Comparison of ENCODE assay signal across 28 mouse cellular contexts in genomic region chr2:93963802-93964201, GRCm38 (mm10). TPM values are rescaled to one million over a fixed set of nuclear protein-coding genes. Genes with fewer than 3 reads are reported as not detected.
DNase-seq lines count a peak whose midpoint lies in the region; ATAC-seq and TF ChIP-seq lines count a peak whose summit lies in the region.
"Had no signal": no experiment of that assay in that cellular context is flagged by ENCODE, and none has a peak within 500 bp of the region (broad histone marks: within the 10 kb centered on the region; RNA-seq: fewer than 3 reads in every experiment).

No protein-coding gene starts in this region.

- no peak overlapping the region for H3K4me2 ChIP-seq in forebrain, embryonic 16.5 days (ENCODE audit: low read length)
- no peak overlapping the region for H3K4me2 ChIP-seq in forebrain, embryonic 11.5 days (ENCODE audit: low read depth, low read length, severe bottlenecking)
- no peak overlapping the region for H3K4me2 ChIP-seq in heart, embryonic 11.5 days
- H3K4me2 ChIP-seq: embryonic facial prominence, embryonic 12.5 days; heart, embryonic 13.5 days; hindbrain, embryonic 14.5 days; limb, embryonic 15.5 days; liver, embryonic 13.5 days; midbrain, embryonic 13.5 days had no signal

- DNase-seq in cerebellum, postnatal 4 days (ENCODE audit: low spot score in 2 of 2) = no peak
- DNase-seq in forebrain, embryonic 11.5 days (ENCODE audit: low spot score) = no peak
- DNase-seq in testis, postnatal 10 days (ENCODE audit: low spot score) = no peak
- no peak for DNase-seq in spleen, adult 18-20 months
- DNase-seq: adrenal gland, adult 8-10 months; embryo, embryonic 11 days; kidney, postnatal 14 days; liver, embryonic 13.5 days; thymus, postnatal 25 days had no signal

- no peak for TF ChIP-seq CTCF in testis, adult 2 months (IDR thresholded peaks at IDR 0.05; ENCODE audit: control insufficient read depth, insufficient read depth, insufficient replicate concordance, low read depth, low read length)

- H3K9ac ChIP-seq in forebrain, embryonic 16.5 days (replicated peaks; ENCODE audit: low read depth, low read length) = no peak overlapping the region
- no peak overlapping the region for H3K9ac ChIP-seq in forebrain, embryonic 11.5 days (ENCODE audit: low read length)
- no peak overlapping the region for H3K9ac ChIP-seq in heart, embryonic 11.5 days (ENCODE audit: low read depth, low read length)
- H3K9ac ChIP-seq: embryonic facial prominence, embryonic 12.5 days; heart, embryonic 13.5 days; hindbrain, embryonic 14.5 days; limb, embryonic 15.5 days; liver, embryonic 13.5 days; midbrain, embryonic 13.5 days had no signal

- H3K4me1 ChIP-seq in forebrain, embryonic 16.5 days (replicated peaks; ENCODE audit: control insufficient read depth, insufficient read depth, low read length) = peaks cover 20% of the 10 kb centered on the region
- H3K4me1 ChIP-seq in forebrain, embryonic 11.5 days (replicated peaks; ENCODE audit: control insufficient read depth, insufficient read depth, low read length) = 0 out of 2 replicates have a peak, but pooled peaks cover 2% of the 10 kb centered on the region
- peaks cover 13% of the 10 kb centered on the region for H3K4me1 ChIP-seq in testis, adult 2 months (ENCODE audit: control insufficient read depth, insufficient read depth, low read length)
- no peaks in the 10 kb centered on the region for H3K4me1 ChIP-seq in heart, embryonic 11.5 days (ENCODE audit: control insufficient read depth, insufficient read depth, low read length)
- H3K4me1 ChIP-seq: heart, embryonic 13.5 days; limb, embryonic 15.5 days; liver, embryonic 13.5 days; megakaryocyte, embryonic 14.5 days had no signal

- no peaks in the 10 kb centered on the region for H3K27me3 ChIP-seq in forebrain, embryonic 16.5 days (replicated peaks; ENCODE audit: control insufficient read depth, insufficient read depth, low read length)
- no peaks in the 10 kb centered on the region for H3K27me3 ChIP-seq in forebrain, embryonic 11.5 days (ENCODE audit: control insufficient read depth, insufficient read depth, low read length)
- H3K27me3 ChIP-seq in testis, adult 2 months (ENCODE audit: control insufficient read depth, insufficient read depth, low read length) = no peaks in the 10 kb centered on the region
- H3K27me3 ChIP-seq in heart, embryonic 11.5 days (ENCODE audit: control insufficient read depth, insufficient read depth, low read length) = peaks cover 2% of the 10 kb centered on the region; the same call in 1 of the 2 replicates
- H3K27me3 ChIP-seq: CH12.LX had no signal

- no peak for TF ChIP-seq POLR2A in testis, adult 2 months (IDR thresholded peaks at IDR 0.05; ENCODE audit: control insufficient read depth, low read depth, low read length)

- peak overlapping the region; percentile 50; the same call in 1 of the 2 replicates for H3K27ac ChIP-seq in forebrain, embryonic 16.5 days (ENCODE audit: low read length)
- H3K27ac ChIP-seq in forebrain, embryonic 11.5 days (ENCODE audit: low read depth, low read length) = no peak overlapping the region
- H3K27ac ChIP-seq in testis, adult 2 months (ENCODE audit: control insufficient read depth, insufficient read depth, low read depth, low read length) = 0 out of 2 replicates have a peak overlapping the region, but pooled peaks have one; percentile 8
- H3K27ac ChIP-seq in heart, embryonic 11.5 days (ENCODE audit: low read depth, low read length) = no peak overlapping the region
- H3K27ac ChIP-seq: embryonic facial prominence, embryonic 12.5 days; heart, adult 2 months; heart, embryonic 13.5 days; hindbrain, embryonic 14.5 days; left cerebral cortex, adult 2 months; limb, embryonic 15.5 days; liver, embryonic 13.5 days; midbrain, embryonic 13.5 days had no signal

- no peak overlapping the region for H3K4me3 ChIP-seq in forebrain, embryonic 16.5 days (replicated peaks; ENCODE audit: low read length)
- no peak overlapping the region for H3K4me3 ChIP-seq in forebrain, embryonic 11.5 days (ENCODE audit: low read depth, low read length)
- H3K4me3 ChIP-seq in testis, adult 2 months (ENCODE audit: control insufficient read depth, low read depth, low read length) = no peak overlapping the region
- H3K4me3 ChIP-seq in heart, embryonic 11.5 days (ENCODE audit: low read depth, low read length) = no peak overlapping the region
- H3K4me3 ChIP-seq: embryonic facial prominence, embryonic 12.5 days; heart, adult 2 months; heart, embryonic 13.5 days; left cerebral cortex, adult 2 months; limb, embryonic 15.5 days; liver, embryonic 13.5 days; megakaryocyte, embryonic 14.5 days; midbrain, embryonic 13.5 days had no signal

- 0 out of 2 replicates have a peak, but pooled peaks have one; percentile 17 for ATAC-seq in cerebellum, adult (ENCODE audit: insufficient number of reproducible peaks, low FRiP score, low TSS enrichment)
- peak; percentile 2; the same call in 1 of the 2 replicates for ATAC-seq in forebrain, embryonic 16.5 days
- ATAC-seq in forebrain, embryonic 11.5 days (replicated peaks; ENCODE audit: low FRiP score) = no peak
- no peak for ATAC-seq in heart, embryonic 11.5 days (replicated peaks; ENCODE audit: insufficient number of reproducible peaks, low FRiP score, low TSS enrichment)
- ATAC-seq: intestine, postnatal 0 days; lung, postnatal 0 days had no signal

- 70% methylated on average over 1 of the region's 1 CpGs for WGBS in forebrain, embryonic 16.5 days
- WGBS in forebrain, embryonic 11.5 days = 81% methylated on average over 1 of the region's 1 CpGs
- 84% methylated on average over 1 of the region's 1 CpGs for WGBS in heart, embryonic 11.5 days (ENCODE audit: insufficient replicate concordance)

- no peaks in the 10 kb centered on the region for H3K9me3 ChIP-seq in forebrain, embryonic 16.5 days (ENCODE audit: control insufficient read depth, low read length)
- H3K9me3 ChIP-seq in forebrain, embryonic 11.5 days (ENCODE audit: control insufficient read depth, low read length) = no peaks in the 10 kb centered on the region
- no peaks in the 10 kb centered on the region for H3K9me3 ChIP-seq in heart, embryonic 11.5 days (replicated peaks; ENCODE audit: control insufficient read depth, low read length)
- H3K9me3 ChIP-seq: embryonic facial prominence, embryonic 12.5 days; heart, embryonic 13.5 days; limb, embryonic 15.5 days; liver, embryonic 13.5 days; megakaryocyte, embryonic 14.5 days; midbrain, embryonic 13.5 days had no signal

- H3K36me3 ChIP-seq in forebrain, embryonic 16.5 days (ENCODE audit: control insufficient read depth, insufficient read depth) = no peaks in the 10 kb centered on the region
- no peaks in the 10 kb centered on the region for H3K36me3 ChIP-seq in forebrain, embryonic 11.5 days (ENCODE audit: control insufficient read depth, insufficient read depth, low read length)
- H3K36me3 ChIP-seq in testis, adult 2 months (ENCODE audit: control insufficient read depth, insufficient read depth, low read length) = no peaks in the 10 kb centered on the region
- no peaks in the 10 kb centered on the region for H3K36me3 ChIP-seq in heart, embryonic 11.5 days (ENCODE audit: control insufficient read depth, insufficient read depth, low read length)
- H3K36me3 ChIP-seq: embryonic facial prominence, embryonic 12.5 days; heart, embryonic 13.5 days; limb, embryonic 15.5 days; liver, embryonic 13.5 days; midbrain, embryonic 13.5 days had no signal

RNA-seq across cellular contexts. Expression of gene Gm13889, which starts 6.8 kb away (rescaled TPM):
- polyA plus RNA-seq in forebrain, embryonic 16.5 days (2015; fragmentation: Nextera tagmentation; extraction: Ambion mirVana) = 17.7 and 18.2 TPM in 2 replicates
- polyA plus RNA-seq in forebrain, embryonic 11.5 days (2014; fragmentation: Nextera tagmentation; extraction: Ambion mirVana) = 8.5 and 11.2 TPM in 2 replicates
- 7.6 and 8.3 TPM in 2 replicates for polyA plus RNA-seq in testis, adult 2 months (2012; rRNA removed)
- 2.8 and 4.1 TPM in 2 replicates for polyA plus RNA-seq in heart, embryonic 11.5 days (2014; fragmentation: Nextera tagmentation; extraction: Ambion mirVana)

RNA-seq across cellular contexts. Expression of gene Gm27027, which starts 32.4 kb away (rescaled TPM):
- not detected in 2 replicates for polyA plus RNA-seq in forebrain, embryonic 16.5 days (2015; fragmentation: Nextera tagmentation; extraction: Ambion mirVana)
- not detected in 2 replicates for polyA plus RNA-seq in forebrain, embryonic 11.5 days (2014; fragmentation: Nextera tagmentation; extraction: Ambion mirVana)
- not detected in 2 replicates for polyA plus RNA-seq in testis, adult 2 months (2012; rRNA removed)
- polyA plus RNA-seq in heart, embryonic 11.5 days (2014; fragmentation: Nextera tagmentation; extraction: Ambion mirVana) = not detected in 2 replicates
- polyA plus RNA-seq: C2C12; embryonic facial prominence, embryonic 12.5 days; heart, adult 2 months; heart, embryonic 13.5 days; hindbrain, embryonic 14.5 days; intestine, postnatal 0 days; kidney, embryonic 14.5 days; limb, embryonic 15.5 days; liver, embryonic 13.5 days; lung, postnatal 0 days; midbrain, embryonic 13.5 days; neural tube, embryonic 14.5 days; stomach, embryonic 14.5 days had no signal

RNA-seq across cellular contexts. Expression of gene Alkbh3, which starts 46.8 kb away (rescaled TPM):
- polyA plus RNA-seq in forebrain, embryonic 16.5 days (2015; fragmentation: Nextera tagmentation; extraction: Ambion mirVana) = 55.1 and 57.4 TPM in 2 replicates
- 51.4 and 51.9 TPM in 2 replicates for polyA plus RNA-seq in forebrain, embryonic 11.5 days (2014; fragmentation: Nextera tagmentation; extraction: Ambion mirVana)
- 164 and 167 TPM in 2 replicates for polyA plus RNA-seq in testis, adult 2 months (2012; rRNA removed)
- polyA plus RNA-seq in heart, embryonic 11.5 days (2014; fragmentation: Nextera tagmentation; extraction: Ambion mirVana) = 58.6 and 59.8 TPM in 2 replicates

Comparison
In these comparisons a context has a peak if more than half of its experiments do, and no peak if none do; other contexts are left out.
1. ATAC-seq: peak in cerebellum, adult (single experiment) and forebrain, embryonic 16.5 days (single experiment); none in forebrain, embryonic 11.5 days (single experiment) and heart, embryonic 11.5 days (single experiment).
2. H3K27ac ChIP-seq: peak in forebrain, embryonic 16.5 days (single experiment) and testis, adult 2 months (single experiment); none in forebrain, embryonic 11.5 days (single experiment) and heart, embryonic 11.5 days (single experiment).